Mouse (Mus musculus): ENCODE measurements around the gene Cmtm6.

Cmtm6 gene

DNA sequence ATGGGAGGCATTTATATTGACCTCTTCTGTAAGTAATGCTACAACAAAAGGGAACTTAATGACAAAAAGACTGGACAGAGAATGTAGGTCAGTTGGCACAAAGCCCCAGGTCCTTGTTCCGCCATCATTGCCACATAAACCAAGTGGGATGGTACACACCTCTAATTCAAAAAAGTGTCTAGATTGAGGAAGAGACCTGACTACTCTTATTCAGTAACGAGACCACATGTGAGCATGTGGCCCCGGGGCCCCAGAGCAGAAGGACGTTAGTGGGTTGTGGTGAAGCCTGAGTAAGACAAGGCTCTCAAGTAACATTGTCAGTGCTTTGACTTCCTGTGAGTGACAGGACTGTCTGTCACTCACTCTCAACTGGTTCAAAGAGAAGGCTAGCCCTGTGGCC lies 39.3 kb downstream of the Cmtm6 start:
- DNase-seq (ENCODE audit: extremely low read depth, low read depth, low spot score): no peak

DNA sequence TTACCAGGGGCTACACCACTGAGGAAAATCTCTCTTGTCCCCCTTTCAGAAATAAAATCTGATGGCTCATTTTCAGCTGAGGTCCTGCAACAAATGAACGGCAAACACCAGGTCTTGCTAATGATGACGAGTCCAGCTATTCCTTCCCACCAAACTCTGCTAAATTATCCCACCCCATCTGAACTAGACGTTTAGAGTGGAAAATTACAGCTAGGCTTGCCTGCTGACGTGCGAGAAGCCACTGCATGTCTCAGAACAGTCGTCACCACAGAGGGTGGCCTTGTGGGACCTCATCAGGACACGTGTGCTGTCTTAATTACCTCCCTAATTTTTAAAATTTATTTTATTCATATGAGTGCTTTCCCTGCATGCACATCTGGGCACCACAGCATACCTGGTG lies 40.6 kb downstream of the Cmtm6 start:
- DNase-seq (ENCODE audit: extremely low read depth, low read depth, low spot score): no peak

DNA sequence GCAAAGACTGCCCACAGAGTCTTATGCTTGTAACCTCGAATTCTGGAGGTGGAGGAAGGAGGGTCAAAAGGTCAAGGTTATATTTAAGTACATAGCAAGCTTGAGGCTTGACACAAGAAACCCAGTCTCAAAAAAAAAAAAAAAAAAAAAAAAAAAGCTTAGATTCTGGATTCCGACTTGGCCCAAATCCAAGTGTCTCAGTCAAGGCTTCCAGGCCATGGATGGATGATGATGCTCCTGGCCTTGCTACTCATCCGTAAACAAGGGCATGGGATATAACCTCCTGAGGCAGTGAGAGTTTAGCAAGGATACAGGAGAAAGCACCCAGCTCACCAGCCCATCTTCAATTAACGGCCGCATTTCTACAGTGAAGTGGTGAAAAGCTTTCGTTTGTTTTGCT lies 43.7 kb downstream of the Cmtm6 start:
- no peak for DNase-seq (ENCODE audit: extremely low read depth, low read depth, low spot score)

DNA sequence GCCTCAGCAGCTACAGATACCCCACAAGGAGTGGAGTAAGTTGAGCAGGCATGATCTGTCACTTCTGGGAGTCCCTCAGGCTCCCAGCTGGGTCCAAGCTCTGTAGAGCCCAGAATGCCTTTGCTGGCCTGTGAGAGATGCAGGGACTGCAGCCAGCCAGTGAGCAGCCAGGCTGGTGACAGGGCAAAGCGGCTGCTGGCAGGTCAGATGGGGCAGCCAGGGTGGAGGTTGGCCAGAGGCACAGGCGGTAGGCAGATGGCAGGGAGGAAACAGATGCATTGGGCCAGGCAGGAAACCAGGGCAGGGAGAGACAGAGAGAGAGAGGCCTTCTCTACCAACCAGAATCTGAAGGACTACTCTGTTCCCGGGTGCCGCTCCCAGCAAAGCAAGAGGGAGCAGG lies 44.4 kb downstream of the Cmtm6 start:
- DNase-seq (ENCODE audit: extremely low read depth, low read depth, low spot score): no peak

DNA sequence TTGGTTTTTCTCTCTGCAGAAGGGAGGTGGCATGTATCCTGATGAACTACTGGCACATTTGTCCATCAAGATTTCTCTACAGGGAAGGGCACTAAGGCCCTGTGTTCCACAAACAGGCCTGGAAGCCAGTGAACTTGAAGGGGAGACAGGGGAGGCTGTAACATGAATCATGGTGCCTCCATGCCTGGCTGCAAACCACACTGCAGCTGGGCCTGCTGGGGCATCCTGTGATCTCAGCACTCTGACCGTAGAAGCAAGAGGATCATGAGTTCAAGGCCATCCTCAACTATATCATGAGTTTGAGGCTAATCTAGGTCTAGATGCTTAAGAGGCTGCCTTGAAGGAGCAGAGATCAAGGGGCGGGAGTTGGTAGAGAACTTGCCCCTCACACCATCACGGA lies 45.4 kb downstream of the Cmtm6 start:
- no peak for DNase-seq (ENCODE audit: extremely low read depth, low read depth, low spot score)

DNA sequence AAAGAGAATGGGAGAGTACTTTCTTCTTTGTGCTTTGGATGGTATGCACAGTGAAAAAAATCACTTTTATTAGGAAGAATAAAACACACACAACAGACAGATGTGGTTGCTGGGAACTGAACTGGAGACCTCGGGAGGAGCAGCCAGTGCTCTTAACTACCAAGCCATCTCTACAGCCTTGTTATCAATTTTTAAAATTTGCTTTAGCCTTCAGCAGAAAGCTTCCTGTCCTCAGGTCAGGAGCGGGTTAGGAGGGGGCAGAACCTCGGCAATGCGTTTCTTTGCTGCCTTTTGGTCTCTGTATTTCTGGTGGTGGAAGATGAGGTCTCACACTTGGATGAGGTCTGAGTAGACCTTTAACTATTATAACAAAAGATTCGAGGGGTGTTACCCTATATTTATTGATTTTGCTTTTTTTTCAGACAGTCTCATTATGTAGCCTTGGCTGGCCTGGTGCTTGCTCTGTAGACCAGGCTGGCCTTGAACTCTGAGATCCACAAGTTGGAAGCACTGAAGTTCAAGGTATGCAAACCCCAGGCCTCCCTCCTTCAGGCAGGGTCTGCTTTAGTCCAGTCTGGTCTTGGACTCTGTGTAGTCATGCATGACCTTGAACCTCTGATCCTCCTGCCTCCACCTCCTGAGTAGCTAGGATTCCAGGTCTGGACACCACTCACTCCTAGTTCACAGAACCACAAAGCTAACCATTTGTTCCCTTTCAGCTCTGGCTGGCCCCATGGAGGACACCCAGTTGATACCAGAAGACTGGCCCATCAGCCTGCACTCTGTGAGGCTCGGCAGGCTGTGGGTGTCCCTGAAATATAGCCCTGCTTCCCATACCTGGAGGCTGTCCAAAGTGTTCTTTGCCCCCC lies 46.5 kb downstream of the Cmtm6 start:
- DNase-seq (ENCODE audit: extremely low read depth, low read depth, low spot score): no peak

DNA sequence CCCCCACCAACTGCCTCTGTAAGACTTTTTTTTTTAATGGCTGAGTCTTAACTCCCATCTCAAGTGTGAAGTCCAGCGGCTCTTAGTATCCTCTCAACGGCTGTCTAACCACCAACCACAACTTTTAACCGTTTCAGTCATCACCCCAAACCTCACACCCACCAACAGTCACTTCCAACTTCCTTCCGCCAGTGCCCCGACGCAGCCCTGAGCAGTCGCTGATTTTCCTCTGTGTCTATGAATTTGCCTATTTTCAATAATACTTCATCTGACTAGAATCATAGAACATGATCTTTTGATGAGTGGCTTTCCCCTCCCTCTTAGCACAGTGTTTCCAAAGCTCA lies 47.1 kb downstream of the Cmtm6 start:
- DNase-seq (ENCODE audit: extremely low read depth, low read depth, low spot score): no peak

DNA sequence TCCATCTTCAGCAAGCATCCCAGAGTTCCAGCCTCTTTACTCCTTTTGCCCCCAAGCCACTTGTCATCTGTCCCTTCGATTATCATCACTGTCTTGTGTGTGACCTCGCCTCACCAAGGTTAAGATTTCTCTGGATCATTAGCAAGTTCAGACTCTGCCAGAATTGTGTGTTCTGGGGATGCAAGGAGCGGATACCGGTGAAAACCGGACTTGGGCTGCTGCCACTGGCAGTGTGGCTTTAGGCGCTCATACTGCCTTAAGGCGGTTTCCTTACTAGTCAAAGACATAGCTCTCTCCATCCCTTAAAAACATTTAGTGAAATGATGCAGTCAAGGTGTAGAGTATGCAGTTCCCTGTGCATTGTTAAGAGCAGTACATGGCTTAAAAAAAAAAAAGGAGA lies 48.0 kb downstream of the Cmtm6 start:
- DNase-seq (ENCODE audit: extremely low read depth, low read depth, low spot score): no peak

DNA sequence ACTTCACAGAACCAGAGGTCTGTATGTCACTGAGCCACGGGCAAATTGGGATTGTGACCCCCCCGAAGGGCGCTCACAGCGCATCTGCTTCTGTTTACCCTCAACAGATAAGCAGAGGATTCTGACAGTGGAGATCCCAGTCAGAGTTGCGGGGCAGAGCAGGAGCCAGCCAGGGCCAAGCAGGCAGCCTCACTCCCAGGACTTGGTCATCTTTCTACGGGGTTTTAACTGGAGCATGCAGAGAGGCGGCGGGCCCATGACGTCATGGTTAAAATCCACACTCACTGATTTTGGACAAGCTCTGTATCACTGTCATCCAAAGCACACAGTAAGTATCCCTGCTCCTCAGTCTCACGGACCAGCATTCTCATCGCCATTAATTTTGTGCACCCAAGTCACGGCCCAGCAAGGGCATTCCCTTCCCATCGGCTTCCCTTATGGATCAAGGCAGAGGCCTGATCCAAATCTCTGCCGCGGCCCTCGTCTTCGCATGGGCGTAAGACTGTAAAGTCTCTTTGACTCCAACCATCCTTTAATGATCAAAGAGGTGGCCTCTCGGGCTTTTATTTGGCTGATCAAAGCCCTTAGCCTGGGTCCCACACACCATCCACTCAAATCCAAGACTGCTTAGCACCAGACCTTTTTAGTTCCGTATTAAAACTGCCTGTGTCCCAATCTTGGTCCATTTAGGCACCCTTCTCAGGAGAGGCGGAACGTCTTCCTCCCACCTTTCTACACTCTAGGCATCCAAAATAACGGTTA lies 49.2 kb downstream of the Cmtm6 start:
- no peak for DNase-seq (ENCODE audit: extremely low read depth, low read depth, low spot score)

DNA sequence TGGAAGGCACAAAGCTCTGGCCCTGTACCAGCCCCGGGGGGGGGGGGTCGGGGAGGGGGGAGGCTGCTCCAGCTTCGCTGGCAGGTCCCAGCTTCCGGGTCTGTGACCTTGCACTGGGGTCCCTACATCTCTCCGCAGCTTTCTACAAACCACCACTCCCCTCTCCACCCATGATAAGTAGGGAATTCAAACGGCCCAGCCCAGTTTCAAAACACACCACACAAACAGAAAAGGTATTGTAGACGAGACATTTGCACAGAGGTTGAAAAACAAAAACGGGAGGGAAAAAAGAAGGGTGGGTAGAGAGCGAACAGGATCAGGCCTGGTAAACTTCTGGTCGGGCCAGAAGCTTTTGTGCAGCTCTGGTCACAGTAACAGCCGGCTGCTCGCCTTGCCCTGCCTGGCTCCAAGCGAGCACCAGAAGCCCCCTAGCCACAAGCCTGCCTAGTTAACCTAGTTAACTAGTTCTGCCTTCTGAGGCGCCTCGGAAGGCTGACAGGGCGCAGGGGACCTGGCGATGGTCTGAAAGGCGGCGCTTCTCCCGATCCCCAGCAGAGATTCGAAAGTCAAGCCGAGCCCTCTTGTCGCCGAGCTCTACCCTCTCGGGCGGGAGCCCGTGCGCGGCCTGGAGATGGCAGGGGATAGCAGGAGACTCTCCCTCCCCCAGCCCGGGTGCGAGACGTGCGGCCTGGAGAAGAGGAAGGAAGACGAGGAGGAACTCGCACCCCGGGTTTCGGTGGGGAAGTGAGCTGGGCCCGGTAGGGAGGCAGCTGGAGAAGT lies 50.0 kb downstream of the Cmtm6 start:
- no peak for DNase-seq (ENCODE audit: extremely low read depth, low read depth, low spot score)

DNA sequence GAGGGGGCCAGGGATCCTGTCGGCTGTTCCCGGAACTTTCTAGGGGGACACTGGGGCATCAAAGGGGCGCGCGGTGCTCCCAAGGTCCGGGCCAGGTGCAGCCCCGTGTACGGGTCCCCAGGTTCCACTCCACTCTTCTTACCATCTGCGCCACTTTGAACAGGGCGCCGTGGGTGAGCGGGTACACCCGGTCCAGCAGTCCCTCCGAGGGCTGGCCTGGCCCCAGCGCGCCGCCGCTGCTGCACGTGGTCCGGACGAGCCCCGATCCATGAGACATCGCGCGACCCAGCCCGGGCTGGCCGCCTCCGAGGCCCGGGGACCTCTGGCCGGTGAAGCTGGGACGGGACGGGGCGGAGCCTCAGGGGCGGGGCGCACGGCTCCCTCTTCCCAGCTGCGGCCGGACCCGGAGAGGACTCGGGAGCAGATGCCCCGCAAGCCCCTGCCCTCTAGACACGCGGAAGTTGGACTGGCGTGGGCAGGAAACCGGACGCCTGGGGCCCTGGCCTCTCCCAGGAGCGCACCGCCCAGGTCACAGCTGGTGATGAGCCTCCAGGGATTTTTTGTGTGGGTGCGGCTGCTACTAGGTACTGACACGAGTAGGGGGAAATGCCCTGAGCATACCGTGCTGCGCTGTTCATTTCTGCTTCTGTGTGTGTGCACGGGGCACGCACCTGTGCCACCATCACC lies 50.8 kb downstream of the Cmtm6 start, which contains the start of gene Cmtm7:
TSS of gene Cmtm7 (minus strand) at position 331 of the 687 bp plus-strand sequence.
- no peak for DNase-seq (ENCODE audit: extremely low read depth, low read depth, low spot score)

DNA sequence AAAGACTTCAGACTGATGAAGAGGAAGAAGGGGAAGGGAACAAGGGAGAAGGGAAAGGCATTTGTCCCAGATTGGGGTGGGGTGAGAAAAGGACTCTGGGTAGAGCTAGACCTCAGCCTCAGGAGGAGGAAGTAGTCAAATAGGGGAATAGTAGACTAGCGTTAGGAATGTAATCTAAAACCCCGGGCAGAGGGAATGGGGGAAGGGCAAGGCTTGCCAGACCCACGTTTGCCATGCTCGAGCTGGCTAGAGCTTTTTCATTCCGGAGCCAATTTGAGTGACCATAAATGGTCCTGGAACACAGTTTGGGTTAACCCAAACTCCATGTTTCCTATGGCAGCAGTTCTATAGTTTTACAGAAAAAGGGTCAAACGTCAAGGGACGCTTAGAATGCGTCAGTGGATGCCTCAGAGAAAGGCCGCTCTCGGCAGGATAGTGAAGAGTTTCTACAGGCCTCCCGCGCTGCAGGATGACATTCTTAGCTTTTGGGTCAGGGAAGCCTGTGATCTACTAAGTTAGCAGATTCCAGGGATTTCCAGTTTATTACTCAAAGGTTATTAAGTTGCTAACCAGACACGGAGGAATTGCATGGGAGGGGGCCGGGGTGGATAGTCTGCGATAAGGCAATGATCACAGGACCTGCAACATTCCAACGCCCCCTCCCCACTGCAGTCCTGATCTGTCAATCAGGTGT lies 54.7 kb downstream of the Cmtm6 start:
- DNase-seq (ENCODE audit: extremely low read depth, low read depth, low spot score): no peak

DNA sequence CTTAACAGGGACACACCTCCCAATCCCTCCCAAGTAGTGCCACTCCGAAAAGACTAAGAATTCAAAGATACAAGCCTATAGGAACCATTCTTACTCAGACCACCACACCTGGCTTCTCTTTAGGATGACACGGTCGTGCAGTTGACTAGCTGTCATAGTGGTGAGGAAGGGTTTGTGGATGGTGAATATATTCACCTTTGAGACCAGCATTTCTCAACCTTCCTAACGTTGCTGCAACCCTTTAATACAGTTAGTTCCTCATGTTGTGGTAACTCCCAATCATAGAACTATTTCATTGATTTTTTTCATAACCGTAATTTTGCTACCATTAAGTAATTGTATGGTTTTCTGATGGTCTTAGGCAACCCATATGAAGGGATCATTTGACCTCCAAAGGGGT lies 56.2 kb downstream of the Cmtm6 start:
- no peak for DNase-seq (ENCODE audit: extremely low read depth, low read depth, low spot score)

DNA sequence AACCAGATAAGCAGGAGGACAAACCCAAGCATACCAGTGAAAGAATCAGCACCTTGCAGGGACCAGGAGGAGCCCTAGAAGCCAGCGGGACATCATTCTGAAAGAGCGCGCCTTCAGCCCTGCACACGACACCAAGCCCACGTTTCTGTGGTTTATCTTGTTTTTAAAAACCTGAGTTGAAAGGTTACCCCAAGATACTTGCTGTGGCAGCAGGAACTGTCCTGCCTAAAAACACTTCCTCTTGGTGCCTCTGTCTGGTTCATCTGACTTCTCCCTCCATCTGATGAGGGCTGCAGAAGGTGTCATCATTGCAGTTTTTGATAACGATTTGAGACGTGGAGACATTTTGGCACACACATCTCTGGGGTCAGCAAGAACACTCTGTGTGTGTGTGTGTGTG lies 56.8 kb downstream of the Cmtm6 start:
- no peak for DNase-seq (ENCODE audit: extremely low read depth, low read depth, low spot score)

DNA sequence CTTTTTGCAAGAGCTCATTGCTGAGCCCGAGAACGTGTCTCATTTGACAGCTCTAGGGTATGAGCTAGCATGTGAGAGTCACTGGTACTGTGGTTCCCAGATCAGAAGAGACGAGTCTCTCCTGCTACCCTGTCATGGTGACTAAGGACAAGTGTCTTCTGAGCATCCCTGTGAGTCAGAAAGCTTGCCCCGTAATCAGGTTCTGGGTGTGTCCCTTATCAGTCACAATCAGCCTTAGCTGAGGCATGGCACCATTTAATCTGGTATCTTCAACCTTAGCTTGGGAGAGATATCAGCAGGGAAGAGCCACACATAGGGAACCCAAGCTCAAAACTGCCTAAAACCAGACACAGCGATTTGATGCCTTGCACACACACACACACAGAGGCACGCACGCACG lies 57.8 kb downstream of the Cmtm6 start:
- DNase-seq (ENCODE audit: extremely low read depth, low read depth, low spot score): no peak

DNA sequence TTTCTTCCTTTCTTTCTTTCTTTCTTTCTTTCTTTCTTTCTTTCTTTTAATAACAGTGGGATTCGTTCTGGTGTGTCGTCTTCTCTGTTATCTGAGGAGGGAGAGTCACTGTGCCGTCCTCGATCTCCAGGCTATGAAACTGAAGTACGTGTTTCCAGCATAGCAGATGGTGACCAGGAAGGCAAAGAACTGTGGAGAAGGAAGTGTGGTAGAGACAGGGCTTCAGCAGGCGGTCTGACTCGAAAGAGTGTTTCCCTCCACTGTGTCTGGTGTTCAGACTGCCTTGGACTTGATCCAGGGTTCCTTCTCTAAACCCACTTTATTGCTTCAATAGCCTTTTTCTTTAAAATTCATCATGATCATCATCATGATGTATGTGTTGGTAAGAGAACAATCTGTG lies 58.6 kb downstream of the Cmtm6 start:
- DNase-seq (ENCODE audit: extremely low read depth, low read depth, low spot score): no peak

DNA sequence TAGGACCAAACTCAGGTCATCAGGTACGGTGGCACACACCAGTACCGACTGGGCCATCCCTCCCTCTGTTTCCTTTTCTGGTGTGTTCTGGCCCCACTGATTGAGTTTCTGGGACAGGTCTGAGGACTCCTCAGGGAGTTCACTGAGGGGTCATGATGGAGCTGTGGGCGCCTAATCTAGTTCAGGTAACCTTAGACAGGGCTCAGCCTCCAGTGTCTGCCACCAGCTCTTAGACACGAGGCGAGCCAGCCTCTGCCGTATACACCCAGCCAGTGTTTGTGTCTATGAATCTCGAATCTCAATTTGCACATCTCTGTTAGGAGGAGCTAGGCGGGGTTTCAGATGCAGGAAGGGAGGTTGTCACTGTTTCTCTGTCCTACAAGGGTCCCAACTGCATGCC lies 59.1 kb downstream of the Cmtm6 start:
- DNase-seq (ENCODE audit: extremely low read depth, low read depth, low spot score): no peak

DNA sequence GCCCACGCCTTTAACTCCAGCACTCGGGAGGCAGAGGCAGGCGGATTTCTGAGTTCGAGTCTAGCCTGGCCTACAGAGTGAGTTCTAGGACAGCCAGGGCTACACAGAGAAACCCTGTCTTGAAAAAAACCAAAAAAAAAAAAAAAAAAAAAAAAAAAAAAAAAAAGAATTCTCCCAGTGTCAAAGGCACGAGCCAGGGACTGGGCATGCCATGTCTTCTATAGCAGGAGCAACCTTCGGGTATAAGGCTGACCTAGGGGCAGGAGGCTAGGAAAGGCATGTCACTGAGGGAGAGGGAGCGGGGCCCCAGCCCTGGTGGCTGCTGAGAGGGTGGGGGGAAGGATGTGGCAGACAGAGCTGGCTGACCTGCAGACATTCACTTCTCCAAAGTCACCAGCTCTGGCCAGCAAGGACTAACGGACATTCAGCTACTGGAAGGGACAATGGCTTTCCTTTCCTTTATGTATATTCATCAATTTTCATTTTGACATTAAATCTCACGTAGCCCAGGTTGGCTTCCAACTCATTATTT lies 62.9 kb downstream of the Cmtm6 start:
- DNase-seq (ENCODE audit: extremely low read depth, low read depth, low spot score): no peak

DNA sequence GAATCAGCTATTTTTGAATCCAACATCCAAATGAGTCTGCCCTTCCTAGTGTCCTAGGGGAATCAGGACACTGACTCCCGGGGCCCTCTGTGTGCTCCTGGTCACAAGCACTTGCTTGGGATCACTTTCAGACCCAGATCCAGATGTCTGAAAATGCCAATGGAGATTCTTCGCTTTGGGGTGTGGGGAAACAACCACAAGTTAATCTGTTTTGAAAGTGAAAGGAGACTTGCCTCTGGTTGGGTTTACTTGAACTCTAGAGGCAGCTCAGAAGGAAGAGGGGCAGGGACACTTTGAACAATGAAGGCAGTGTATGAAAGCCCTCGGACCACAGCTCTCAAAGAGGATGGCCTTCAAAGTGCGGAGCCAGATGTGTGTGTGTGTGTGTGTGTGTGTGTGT lies 63.6 kb downstream of the Cmtm6 start:
- no peak for DNase-seq (ENCODE audit: extremely low read depth, low read depth, low spot score)

DNA sequence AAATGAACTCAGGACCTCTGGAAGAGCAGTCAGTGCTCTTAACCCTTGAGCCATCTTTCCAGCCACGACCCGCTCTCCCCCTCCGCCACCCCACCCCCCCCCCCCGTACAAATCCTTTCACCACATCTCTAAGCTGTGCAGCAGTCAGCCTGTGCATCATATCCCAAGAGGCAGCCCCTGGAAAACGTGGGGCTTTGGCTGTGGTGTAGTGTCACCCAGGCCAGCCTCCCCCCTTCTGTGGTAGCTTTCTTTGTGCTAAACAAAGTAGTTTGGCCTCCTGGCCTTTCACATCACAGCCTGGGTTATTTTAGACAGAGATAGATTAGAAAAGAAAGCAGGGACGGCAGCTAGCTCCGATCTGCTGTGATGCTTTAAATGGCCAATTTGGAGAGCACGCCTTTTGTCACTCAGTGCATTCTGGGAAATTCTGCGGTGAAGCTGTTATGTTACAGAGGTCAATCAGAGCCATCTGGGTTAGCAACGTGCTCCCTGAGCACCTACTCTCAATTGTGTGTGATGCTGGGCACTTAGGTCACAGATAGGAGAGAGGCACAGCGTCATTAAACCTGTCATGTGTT lies 65.6 kb downstream of the Cmtm6 start:
- no peak for DNase-seq (ENCODE audit: extremely low read depth, low read depth, low spot score)

Data from fat pad, adult 2 months (tissue).